Mouse (Mus musculus): Measurements from ENCODE around the gene Ptdss2. TPM values are rescaled to one million over a fixed set of nuclear protein-coding genes. Genes with fewer than 3 reads are reported as not detected.

The Ptdss2 gene
- total and polyA plus RNA-seq, 3 experiments: 16.9 to 44.9 TPM; not detected in 1

GRCm38 (mm10) chr7:141092051-141092735, 30.0 kb upstream of the Ptdss2 start:
- H3K79me2 ChIP-seq (ENCODE audit: control insufficient read depth, insufficient read depth, low read length, poor library complexity): no peaks in the 10 kb centered on the region
- peaks cover 0 to 14% of the 10 kb centered on the region in 2 experiments; a peak in 2 of 4 replicates for H3K4me1 ChIP-seq (ENCODE audit: control insufficient read depth in 1 of 2, insufficient read depth in 2 of 2, low read length in 2 of 2)
- H3K4me3 ChIP-seq (ENCODE audit: control insufficient read depth in 1 of 2, insufficient read depth in 1 of 2, low read depth in 2 of 2, low read length in 2 of 2): peak overlapping the region; percentile 28 to 36; a peak in 3 of 4 replicates
- no peak overlapping the region for H3K27ac ChIP-seq (ENCODE audit: control insufficient read depth, low read depth, low read length)
- peak overlapping the region; percentile 61 for H3K9ac ChIP-seq (ENCODE audit: control insufficient read depth, low read depth, low read length, poor library complexity, severe bottlenecking)
- peaks cover 0 to 5% of the 10 kb centered on the region in 2 experiments; a peak in 2 of 4 replicates for H3K36me3 ChIP-seq (ENCODE audit: control insufficient read depth in 1 of 2, insufficient read depth in 2 of 2, low read length in 2 of 2)
- no peaks in the 10 kb centered on the region for H3K27me3 ChIP-seq (ENCODE audit: control insufficient read depth in 1 of 2, insufficient read depth in 2 of 2, low read length in 2 of 2)
- H3K9me3 ChIP-seq (replicated peaks; ENCODE audit: insufficient read depth, low read length): no peaks in the 10 kb centered on the region
- peak; percentile 91 for DNase-seq (ENCODE audit: low read depth, low spot score)
- TF ChIP-seq RCOR1 (IDR thresholded peaks at IDR 0.05; ENCODE audit: low read depth, low read length) (no peak), ZNF384 (IDR thresholded peaks at IDR 0.05; ENCODE audit: low read depth, low read length) (no peak), E2F4 (IDR thresholded peaks at IDR 0.05; ENCODE audit: borderline replicate concordance, low read depth, low read length) (no peak), KAT2A (conservative IDR thresholded peaks at IDR 0.05; ENCODE audit: low read depth, low read length) (no peak), TBP (IDR thresholded peaks at IDR 0.05; ENCODE audit: low read depth, low read length) (no peak), BHLHE40 (IDR thresholded peaks at IDR 0.05; ENCODE audit: borderline replicate concordance, low read depth, low read length) (no peak), TCF12 (IDR thresholded peaks at IDR 0.05; ENCODE audit: low read depth, low read length) (0 out of 2 replicates have a peak, but pooled peaks have one; percentile 22), MAX (IDR thresholded peaks at IDR 0.05; ENCODE audit: low read length) (no peak; the same call in 1 of the 2 replicates), NELFE (IDR thresholded peaks at IDR 0.05; ENCODE audit: low read depth, low read length) (peak; percentile 40; the same call in 1 of the 2 replicates), ETS1 (IDR thresholded peaks at IDR 0.05; ENCODE audit: low read depth, low read length) (no peak), POLR2A (IDR thresholded peaks at IDR 0.05; ENCODE audit: control insufficient read depth in 1 of 2, insufficient read depth in 1 of 2, low read depth in 1 of 2, low read length in 2 of 2, poor library complexity in 1 of 2) (peak in 1 of 2 experiments; percentile 51; a peak in 1 of 4 replicates), USF2 (IDR thresholded peaks at IDR 0.05; ENCODE audit: borderline replicate concordance in 1 of 2, insufficient read depth in 1 of 2, low read depth in 1 of 2, low read length in 2 of 2) (no peak), MYC (IDR thresholded peaks at IDR 0.05; ENCODE audit: low read depth, low read length) (no peak), MEF2A (IDR thresholded peaks at IDR 0.05; ENCODE audit: extremely low read depth, insufficient replicate concordance, low read depth, low read length, poor library complexity, severe bottlenecking) (no peak), MAFK (IDR thresholded peaks at IDR 0.05; ENCODE audit: borderline replicate concordance, low read depth, low read length) (no peak), ZC3H11A (IDR thresholded peaks at IDR 0.05; ENCODE audit: low read depth, low read length) (peak; percentile 85), SIN3A (IDR thresholded peaks at IDR 0.05; ENCODE audit: low read length) (peak; percentile 40; the same call in 1 of the 2 replicates), ZKSCAN1 (IDR thresholded peaks at IDR 0.05; ENCODE audit: low read depth, low read length) (no peak), USF1 (IDR thresholded peaks at IDR 0.05; ENCODE audit: low read depth, low read length) (no peak), MYB (IDR thresholded peaks at IDR 0.05; ENCODE audit: low read depth, low read length) (no peak), MAZ (IDR thresholded peaks at IDR 0.05; ENCODE audit: low read depth, low read length) (no peak), MXI1 (IDR thresholded peaks at IDR 0.05; ENCODE audit: low read depth, low read length) (0 out of 2 replicates have a peak, but pooled peaks have one; percentile 18), SMC3 (IDR thresholded peaks at IDR 0.05; ENCODE audit: low read depth, low read length) (peak; percentile 95), HCFC1 (IDR thresholded peaks at IDR 0.05; ENCODE audit: low read depth, low read length) (peak; percentile 57; the same call in 1 of the 2 replicates), GATA1 (IDR thresholded peaks at IDR 0.05; ENCODE audit: low read depth, low read length) (no peak), RAD21 (IDR thresholded peaks at IDR 0.05; ENCODE audit: low read depth, low read length) (peak; percentile 83), POLR2AphosphoS5 (IDR thresholded peaks at IDR 0.05; ENCODE audit: borderline replicate concordance, low read depth, low read length) (no peak), UBTF (IDR thresholded peaks at IDR 0.05; ENCODE audit: borderline replicate concordance, insufficient read depth, low read depth, low read length) (no peak), ZMIZ1 (IDR thresholded peaks at IDR 0.05; ENCODE audit: low read depth, low read length) (no peak), ELF1 (IDR thresholded peaks at IDR 0.05; ENCODE audit: low read depth, low read length) (no peak), EP300 (IDR thresholded peaks at IDR 0.05; ENCODE audit: low read depth in 1 of 2, low read length in 2 of 2) (no peak), POLR2AphosphoS2 (IDR thresholded peaks at IDR 0.05; ENCODE audit: low read length) (no peak), GABPA (IDR thresholded peaks at IDR 0.05; ENCODE audit: low read depth, low read length) (no peak), NRF1 (IDR thresholded peaks at IDR 0.05; ENCODE audit: insufficient read depth, low read depth, low read length, poor library complexity, severe bottlenecking) (0 out of 2 replicates have a peak, but pooled peaks have one; percentile 28), JUND (IDR thresholded peaks at IDR 0.05; ENCODE audit: low read depth, low read length) (no peak), CHD2 (IDR thresholded peaks at IDR 0.05; ENCODE audit: low read length) (no peak)

All from MEL (cell line).